Mouse (Mus musculus): Measurements from ENCODE around the gene Wdtc1.

Wdtc1 gene

DNA sequence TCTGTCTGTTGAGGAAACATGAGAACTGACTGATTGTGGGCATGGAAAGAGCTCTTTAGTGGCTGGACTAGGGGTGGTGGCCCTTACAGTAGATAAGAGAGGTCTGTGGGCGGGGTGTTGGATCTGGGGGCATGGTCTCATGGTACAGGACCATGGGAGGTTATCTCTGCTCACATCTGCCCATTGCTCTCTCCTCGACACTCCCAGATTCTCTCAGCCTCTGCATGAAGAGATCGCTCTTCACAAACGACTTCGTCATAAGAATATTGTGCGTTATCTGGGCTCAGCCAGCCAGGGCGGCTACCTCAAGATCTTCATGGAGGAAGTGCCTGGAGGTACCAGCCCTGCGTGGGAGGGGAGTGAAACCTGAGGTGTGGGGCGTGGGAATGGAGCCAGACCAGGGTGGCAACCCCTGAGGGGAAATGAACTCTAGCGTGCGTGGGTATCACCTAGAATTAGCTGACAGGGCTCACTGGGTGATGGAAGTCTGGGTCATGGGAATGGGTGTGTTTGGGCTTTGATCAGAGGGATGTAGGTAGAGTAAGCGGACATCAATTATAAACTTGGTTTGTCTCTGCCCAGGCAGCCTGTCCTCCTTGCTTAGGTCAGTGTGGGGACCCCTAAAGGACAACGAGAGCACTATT lies 105.4 kb downstream of the Wdtc1 start:
- no peak for DNase-seq

GRCm38 (mm10) chr4:133247072-133247471 lies 106.2 kb downstream of the Wdtc1 start:
- DNase-seq = no peak

DNA sequence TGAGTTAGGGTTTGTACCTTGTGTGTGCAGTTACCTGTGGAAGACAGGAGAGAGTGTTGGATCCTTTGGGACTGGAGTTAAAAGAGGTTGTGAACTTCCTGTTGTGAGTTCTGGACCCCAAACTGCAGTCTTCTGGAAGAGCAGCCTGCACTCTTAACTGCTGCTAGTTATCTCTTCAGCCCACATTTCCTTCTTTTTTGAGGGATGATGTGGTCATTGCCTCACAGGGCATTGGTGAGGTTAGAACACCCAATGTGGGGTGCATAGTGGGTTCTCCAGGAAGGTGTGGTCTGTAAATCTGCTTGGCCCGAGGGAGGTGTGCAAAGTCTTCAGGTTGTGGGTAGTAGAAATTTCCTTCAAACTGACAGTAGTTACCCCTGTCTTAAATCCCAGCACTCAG lies 109.0 kb downstream of the Wdtc1 start:
- no peak for DNase-seq

DNA sequence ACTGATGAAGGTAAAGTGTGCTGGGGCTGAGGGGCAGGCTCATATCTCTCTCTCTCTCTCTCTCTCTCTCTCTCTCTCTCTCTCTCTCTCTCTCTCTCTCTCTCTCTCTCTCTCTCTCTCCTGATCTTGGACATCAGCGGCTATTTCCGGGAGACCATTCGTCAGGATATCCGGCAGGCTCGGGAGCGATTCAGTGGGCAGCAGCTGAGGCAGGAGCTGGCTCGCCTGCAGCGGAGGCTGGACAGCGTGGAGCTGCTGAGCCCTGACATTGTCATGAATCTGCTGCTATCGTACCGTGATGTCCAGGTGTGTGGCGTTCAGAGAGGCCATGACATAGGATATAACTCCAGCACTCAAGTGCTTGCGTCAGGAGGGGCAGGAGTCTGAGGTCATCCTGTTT lies 109.7 kb downstream of the Wdtc1 start:
- DNase-seq = no peak

- DNase-seq = no peak
These were observed 110.6 kb downstream of the Wdtc1 start for GRCm38 (mm10) chr4:133242710-133243109.

Measured in right cerebral cortex, postnatal 25 days (tissue).